ENCODE assay signal across 9 mouse cellular contexts in genomic region chr11:11557173-11557967, GRCm38 (mm10).
DNase-seq lines count a peak whose midpoint lies in the region; ATAC-seq lines count a peak whose summit lies in the region.
"Had no signal": no experiment of that assay in that cellular context is flagged by ENCODE, and none has a peak within 500 bp of the region (broad histone marks: within the 10 kb centered on the region; RNA-seq: fewer than 3 reads in every experiment).

No protein-coding gene starts in this region.

- H3K4me2 ChIP-seq in midbrain, embryonic 11.5 days, result no peak overlapping the region
- no peak overlapping the region for H3K4me2 ChIP-seq in midbrain, embryonic 15.5 days
- H3K4me2 ChIP-seq: heart, embryonic 13.5 days had no signal

- no peak overlapping the region for H3K27ac ChIP-seq in midbrain, embryonic 11.5 days (ENCODE audit: low read depth, low read length)
- no peak overlapping the region for H3K27ac ChIP-seq in midbrain, embryonic 15.5 days
- H3K27ac ChIP-seq: heart, embryonic 13.5 days had no signal

- ATAC-seq in midbrain, embryonic 11.5 days (ENCODE audit: low FRiP score), result no peak
- ATAC-seq in midbrain, embryonic 15.5 days (replicated peaks), result no peak
- ATAC-seq in neutrophil, adult 5-6 weeks (ENCODE audit: extremely low read depth, insufficient number of reproducible peaks, low FRiP score, poor library complexity, severe bottlenecking), result peak; percentile 82

- DNase-seq in midbrain, embryonic 11.5 days (ENCODE audit: low spot score, missing footprints), result peak; percentile 86
- peak; percentile 26 for DNase-seq in WW6 (ENCODE audit: low read depth, low spot score)
- peak; percentile 63 for DNase-seq in embryo, embryonic 11 days
- DNase-seq in heart, postnatal 36 days, result peak; percentile 44 to 63
- DNase-seq in liver, result peak; percentile 81
- DNase-seq in yolk sac, embryonic 10.5 days (ENCODE audit: low spot score), result no peak

- WGBS in midbrain, embryonic 11.5 days, result 49% methylated on average over 11 of the region's 11 CpGs
- 52% methylated on average over 11 of the region's 11 CpGs for WGBS in midbrain, embryonic 15.5 days

- H3K4me3 ChIP-seq in midbrain, embryonic 11.5 days (ENCODE audit: low read depth, low read length), result no peak overlapping the region
- H3K4me3 ChIP-seq in midbrain, embryonic 15.5 days, result no peak overlapping the region
- H3K4me3 ChIP-seq: heart, embryonic 13.5 days had no signal

- no peaks in the 10 kb centered on the region for H3K4me1 ChIP-seq in midbrain, embryonic 11.5 days (ENCODE audit: control insufficient read depth, insufficient read depth, low read length)
- H3K4me1 ChIP-seq in midbrain, embryonic 15.5 days, result no peaks in the 10 kb centered on the region

- H3K9ac ChIP-seq in midbrain, embryonic 11.5 days (ENCODE audit: low read length), result no peak overlapping the region
- no peak overlapping the region for H3K9ac ChIP-seq in midbrain, embryonic 15.5 days
- H3K9ac ChIP-seq: heart, embryonic 13.5 days had no signal

- H3K27me3 ChIP-seq in midbrain, embryonic 11.5 days (ENCODE audit: control insufficient read depth, insufficient read depth, low read length), result no peaks in the 10 kb centered on the region
- no peaks in the 10 kb centered on the region for H3K27me3 ChIP-seq in midbrain, embryonic 15.5 days (replicated peaks)

- H3K36me3 ChIP-seq in midbrain, embryonic 11.5 days (ENCODE audit: control insufficient read depth, insufficient read depth, low read length), result no peaks in the 10 kb centered on the region
- H3K36me3 ChIP-seq in midbrain, embryonic 15.5 days (replicated peaks), result no peaks in the 10 kb centered on the region
- H3K36me3 ChIP-seq: heart, embryonic 13.5 days had no signal

- intact Hi-C loops in heart, postnatal 36 days (cut with DNase I), result loop anchor here (1.0 to 5.0 kb wide), 2 partner anchors 231 to 420 kb away; no protein-coding TSS in a partner anchor

- no peaks in the 10 kb centered on the region for H3K9me3 ChIP-seq in midbrain, embryonic 11.5 days (ENCODE audit: control insufficient read depth, low read length)
- H3K9me3 ChIP-seq in midbrain, embryonic 15.5 days, result no peaks in the 10 kb centered on the region
- H3K9me3 ChIP-seq: heart, embryonic 13.5 days had no signal
